Mouse (Mus musculus): Measurements from ENCODE around the gene 4933430I17Rik. TPM values are rescaled to one million over a fixed set of nuclear protein-coding genes. Genes with fewer than 3 reads are reported as not detected.

4933430I17Rik gene
- total and polyA plus RNA-seq, 3 experiments: 0.30 to 1.8 (median 0.52) TPM

DNA sequence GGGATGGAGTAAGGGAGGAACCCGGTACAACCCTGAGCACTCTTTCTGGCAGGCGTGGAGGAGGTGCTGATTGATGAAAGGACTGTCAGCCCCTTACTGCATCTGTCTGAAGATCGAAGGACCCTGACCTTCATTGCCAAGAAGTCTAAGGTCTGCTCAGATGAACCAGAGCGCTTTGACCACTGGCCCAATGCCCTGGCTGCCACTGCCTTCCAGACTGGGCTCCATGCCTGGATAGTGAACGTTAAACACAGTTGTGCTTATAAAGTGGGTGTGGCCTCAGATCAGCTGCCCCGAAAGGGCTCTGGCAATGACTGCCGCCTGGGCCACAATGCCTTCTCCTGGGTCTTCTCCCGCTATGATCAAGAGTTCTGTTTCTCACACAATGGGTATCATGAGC lies 29.2 kb upstream of the 4933430I17Rik start:
- H3K4me1 ChIP-seq (ENCODE audit: control insufficient read depth in 1 of 2, insufficient read depth in 2 of 2): peaks cover 2 to 6% of the 10 kb centered on the region in 2 experiments; a peak in 3 of 4 replicates
- no peaks in the 10 kb centered on the region for H3K79me2 ChIP-seq (replicated peaks; ENCODE audit: control insufficient read depth, extremely low read depth, insufficient read depth, poor library complexity, severe bottlenecking)
- H3K27me3 ChIP-seq (replicated peaks): no peaks in the 10 kb centered on the region
- H3K4me2 ChIP-seq (ENCODE audit: insufficient read depth, low read depth, poor library complexity, severe bottlenecking): no peak overlapping the region
- no peak overlapping the region for H3K27ac ChIP-seq (ENCODE audit: insufficient read depth, low read depth)
- no peak overlapping the region for H3K9ac ChIP-seq (ENCODE audit: insufficient read depth, low read depth)
- H3K9me3 ChIP-seq (replicated peaks; ENCODE audit: low read length): no peaks in the 10 kb centered on the region
- no peak for DNase-seq (ENCODE audit: extremely low read depth)
- H3K36me3 ChIP-seq (replicated peaks in 1 of 2; ENCODE audit: control insufficient read depth in 1 of 2, insufficient read depth in 1 of 2, low read length in 1 of 2): peaks cover 4 to 20% of the 10 kb centered on the region in 2 experiments
- in situ Hi-C loops (cut with MboI; ENCODE audit: low pct_ligation_motif_present, low pct_unique_long_range_greater_than_20kb, low sequenced_read_pairs): loop anchor here (5.0 kb wide), 1 partner anchor 39 kb away; no protein-coding TSS in a partner anchor
- dilution Hi-C loops (cut with MboI; ENCODE audit: extremely low pct_ligation_motif_present, extremely low pct_unique_long_range_greater_than_20kb, low sequenced_read_pairs): no loop called here
- H3K4me3 ChIP-seq (replicated peaks in 1 of 3; ENCODE audit: low read depth in 2 of 3, low read length in 2 of 3, poor library complexity in 1 of 3): no peak overlapping the region
- TF ChIP-seq JUN (IDR thresholded peaks at IDR 0.05; ENCODE audit: insufficient read depth, low read depth, low read length): no peak
- TF ChIP-seq CTCF (conservative IDR thresholded peaks at IDR 0.05 in 1 of 2, IDR thresholded peaks at IDR 0.05 in 1 of 2; ENCODE audit: low read depth in 2 of 2, low read length in 2 of 2): no peak
- TF ChIP-seq CHD1 (IDR thresholded peaks at IDR 0.05; ENCODE audit: low read depth, low read length): no peak
- TF ChIP-seq ELF1 (IDR thresholded peaks at IDR 0.05; ENCODE audit: low read depth, low read length): no peak
- no peak for TF ChIP-seq ZC3H11A (IDR thresholded peaks at IDR 0.05; ENCODE audit: low read depth, low read length)
- TF ChIP-seq POLR2AphosphoS2 (IDR thresholded peaks at IDR 0.05; ENCODE audit: low read depth, low read length): no peak
- no peak for TF ChIP-seq IRF4 (IDR thresholded peaks at IDR 0.05; ENCODE audit: low read depth, low read length)
- TF ChIP-seq MAX (IDR thresholded peaks at IDR 0.05; ENCODE audit: low read length): no peak
- no peak for TF ChIP-seq ZNF384 (IDR thresholded peaks at IDR 0.05; ENCODE audit: low read depth, low read length)
- no peak for TF ChIP-seq MEF2A (IDR thresholded peaks at IDR 0.05; ENCODE audit: borderline replicate concordance, low read depth, low read length)
- TF ChIP-seq UBTF (IDR thresholded peaks at IDR 0.05; ENCODE audit: low read depth, low read length): no peak
- no peak for TF ChIP-seq NRF1 (IDR thresholded peaks at IDR 0.05; ENCODE audit: low read depth, low read length)
- TF ChIP-seq USF1 (IDR thresholded peaks at IDR 0.05; ENCODE audit: low read depth, low read length): no peak
- TF ChIP-seq MAFK (IDR thresholded peaks at IDR 0.05; ENCODE audit: insufficient replicate concordance, low read length): no peak
- no peak for TF ChIP-seq KAT2A (IDR thresholded peaks at IDR 0.05; ENCODE audit: insufficient replicate concordance, low read length)
- no peak for TF ChIP-seq TCF12 (IDR thresholded peaks at IDR 0.05; ENCODE audit: low read depth, low read length)

DNA sequence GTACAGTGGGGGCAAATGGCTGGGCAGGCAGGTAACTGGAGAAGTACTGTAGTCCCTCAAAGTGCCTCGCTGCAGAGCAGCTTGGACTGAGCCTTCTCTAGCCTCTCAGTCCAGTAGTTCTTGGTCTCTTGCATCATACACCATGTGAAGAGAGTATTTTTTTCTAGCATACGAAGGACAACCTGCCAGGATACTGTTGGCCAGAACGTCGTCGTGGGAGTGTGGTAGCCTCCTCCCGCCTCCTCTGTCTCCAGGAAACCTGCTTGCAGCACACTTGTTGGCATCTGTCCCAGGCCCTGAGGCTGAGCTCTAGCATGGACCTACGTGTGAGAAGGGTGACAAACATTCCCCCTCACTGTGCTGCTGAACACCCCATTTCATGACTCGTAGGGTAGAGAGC lies 28.4 kb upstream of the 4933430I17Rik start:
- no peak for DNase-seq (ENCODE audit: extremely low read depth)
- dilution Hi-C loops (cut with MboI; ENCODE audit: extremely low pct_ligation_motif_present, extremely low pct_unique_long_range_greater_than_20kb, low sequenced_read_pairs): no loop called here
- TF ChIP-seq USF1 (IDR thresholded peaks at IDR 0.05; ENCODE audit: low read depth, low read length): no peak
- no peak for TF ChIP-seq CTCF (conservative IDR thresholded peaks at IDR 0.05 in 1 of 2, IDR thresholded peaks at IDR 0.05 in 1 of 2; ENCODE audit: low read depth in 2 of 2, low read length in 2 of 2)
- no peak for TF ChIP-seq KAT2A (IDR thresholded peaks at IDR 0.05; ENCODE audit: insufficient replicate concordance, low read length)
- TF ChIP-seq ELF1 (IDR thresholded peaks at IDR 0.05; ENCODE audit: low read depth, low read length): no peak
- no peak for TF ChIP-seq USF2 (conservative IDR thresholded peaks at IDR 0.05; ENCODE audit: low read depth, low read length)
- no peak for TF ChIP-seq SIN3A (IDR thresholded peaks at IDR 0.05; ENCODE audit: low read length)
- no peak for TF ChIP-seq UBTF (IDR thresholded peaks at IDR 0.05; ENCODE audit: low read depth, low read length)
- no peak for TF ChIP-seq MXI1 (IDR thresholded peaks at IDR 0.05; ENCODE audit: low read depth, low read length)
- no peak for TF ChIP-seq ZMIZ1 (IDR thresholded peaks at IDR 0.05; ENCODE audit: low read depth, low read length)
- no peak for TF ChIP-seq EP300 (IDR thresholded peaks at IDR 0.05; ENCODE audit: low read length)
- no peak for TF ChIP-seq JUND (conservative IDR thresholded peaks at IDR 0.05; ENCODE audit: low read depth, low read length)
- no peak for TF ChIP-seq ETS1 (conservative IDR thresholded peaks at IDR 0.05; ENCODE audit: low read depth, low read length)
- no peak for TF ChIP-seq RAD21 (IDR thresholded peaks at IDR 0.05; ENCODE audit: low read depth, low read length)
- Histone ChIP-seq H3K27ac (ENCODE audit: insufficient read depth, low read depth) (no peak overlapping the region), H3K4me1 (ENCODE audit: control insufficient read depth in 1 of 2, insufficient read depth in 2 of 2) (peaks cover 2 to 12% of the 10 kb centered on the region in 2 experiments; a peak in 3 of 4 replicates), H3K4me2 (ENCODE audit: insufficient read depth, low read depth, poor library complexity, severe bottlenecking) (no peak overlapping the region), H3K36me3 (replicated peaks in 1 of 2; ENCODE audit: control insufficient read depth in 1 of 2, insufficient read depth in 1 of 2, low read length in 1 of 2) (peaks cover 4 to 20% of the 10 kb centered on the region in 2 experiments), H3K9ac (ENCODE audit: insufficient read depth, low read depth) (no peak overlapping the region), H3K4me3 (replicated peaks in 1 of 3; ENCODE audit: low read depth in 2 of 3, low read length in 2 of 3, poor library complexity in 1 of 3) (no peak overlapping the region), H3K9me3 (replicated peaks; ENCODE audit: low read length) (no peaks in the 10 kb centered on the region), H3K79me2 (replicated peaks; ENCODE audit: control insufficient read depth, extremely low read depth, insufficient read depth, poor library complexity, severe bottlenecking) (no peaks in the 10 kb centered on the region), H3K27me3 (replicated peaks) (no peaks in the 10 kb centered on the region)
- in situ Hi-C loops (cut with MboI; ENCODE audit: low pct_ligation_motif_present, low pct_unique_long_range_greater_than_20kb, low sequenced_read_pairs): loop anchor here (5.0 kb wide), 1 partner anchor 40 kb away; no protein-coding TSS in a partner anchor
